Mouse (Mus musculus): ENCODE results near the gene Rbfox3. TPM values are rescaled to one million over a fixed set of nuclear protein-coding genes. Genes with fewer than 3 reads are reported as not detected.

Gene Rbfox3
- polyA plus RNA-seq, 1 experiment from 2014 or later: 0.82 TPM

DNA sequence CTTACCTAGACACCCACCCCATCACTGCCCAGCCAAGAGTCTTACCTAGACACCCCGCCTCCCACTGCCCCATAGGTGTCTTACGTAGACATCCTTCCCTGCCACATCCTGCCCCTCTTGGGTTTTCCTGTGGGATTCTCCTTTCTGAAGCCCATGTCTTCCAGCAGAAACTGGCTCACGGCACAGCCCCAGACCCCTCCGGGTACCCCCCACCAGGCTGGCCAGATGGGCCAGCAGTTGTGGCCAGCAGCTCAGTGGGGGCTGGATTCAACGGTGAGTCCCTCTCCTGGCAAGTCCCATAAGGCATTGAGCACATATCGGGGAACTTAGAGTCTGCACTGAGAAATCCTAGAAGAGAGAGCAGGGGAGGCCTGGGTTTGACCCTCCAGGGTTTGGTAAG lies 425.1 kb downstream of the Rbfox3 start:
- H3K4me1 ChIP-seq (replicated peaks; ENCODE audit: insufficient read depth, low read length): peaks cover 7% of the 10 kb centered on the region
- no peak overlapping the region for H3K4me3 ChIP-seq (replicated peaks; ENCODE audit: low read depth, low read length)
- H3K27ac ChIP-seq: no peak overlapping the region
- 0 out of 2 replicates have a peak, but pooled peaks cover 10% of the 10 kb centered on the region for H3K36me3 ChIP-seq (ENCODE audit: insufficient read depth, low read length)
- WGBS: 90% methylated on average over 6 of the region's 6 CpGs
- H3K4me2 ChIP-seq (ENCODE audit: low read length): no peak overlapping the region
- ATAC-seq (replicated peaks; ENCODE audit: low FRiP score, low read depth): no peak
- DNase-seq (ENCODE audit: low spot score): no peak
- H3K9me3 ChIP-seq (replicated peaks; ENCODE audit: low read length): no peaks in the 10 kb centered on the region
- TF ChIP-seq CTCF (IDR thresholded peaks at IDR 0.05; ENCODE audit: low read depth): no peak
- no peaks in the 10 kb centered on the region for H3K27me3 ChIP-seq (ENCODE audit: insufficient read depth, low read length)
- no peak overlapping the region for H3K9ac ChIP-seq (ENCODE audit: low read depth, low read length)

DNA sequence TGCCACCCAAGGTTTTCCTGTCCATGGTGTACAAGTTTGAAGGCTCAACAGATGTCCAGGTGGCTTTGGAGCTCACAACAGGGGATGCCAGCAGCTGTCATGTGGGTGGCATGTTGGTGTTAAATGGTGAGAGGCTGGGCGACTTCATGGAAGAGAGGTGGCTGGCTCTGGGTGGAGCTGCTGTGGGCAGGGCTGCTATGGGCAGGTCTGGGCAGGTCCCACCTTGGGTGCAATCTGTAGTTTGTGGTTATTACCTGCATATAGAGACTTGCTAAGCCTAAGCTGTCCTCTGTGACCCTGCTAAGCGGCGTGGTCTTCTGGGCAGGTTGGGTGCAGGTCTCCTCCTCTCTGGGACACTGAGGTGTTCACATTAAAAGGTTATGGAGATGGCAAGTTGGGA lies 425.6 kb downstream of the Rbfox3 start:
- DNase-seq (ENCODE audit: low spot score) (no peak), ATAC-seq (replicated peaks; ENCODE audit: low FRiP score, low read depth) (no peak)
- TF ChIP-seq CTCF (IDR thresholded peaks at IDR 0.05; ENCODE audit: low read depth): no peak
- H3K4me2 ChIP-seq (ENCODE audit: low read length): no peak overlapping the region
- no peaks in the 10 kb centered on the region for H3K9me3 ChIP-seq (replicated peaks; ENCODE audit: low read length)
- H3K4me1 ChIP-seq (replicated peaks; ENCODE audit: insufficient read depth, low read length): peaks cover 7% of the 10 kb centered on the region
- no peak overlapping the region for H3K9ac ChIP-seq (ENCODE audit: low read depth, low read length)
- H3K4me3 ChIP-seq (replicated peaks; ENCODE audit: low read depth, low read length): no peak overlapping the region
- no peaks in the 10 kb centered on the region for H3K27me3 ChIP-seq (ENCODE audit: insufficient read depth, low read length)
- H3K36me3 ChIP-seq (ENCODE audit: insufficient read depth, low read length): 0 out of 2 replicates have a peak, but pooled peaks cover 10% of the 10 kb centered on the region
- no peak overlapping the region for H3K27ac ChIP-seq
- 91% methylated on average over 3 of the region's 3 CpGs for WGBS

DNA sequence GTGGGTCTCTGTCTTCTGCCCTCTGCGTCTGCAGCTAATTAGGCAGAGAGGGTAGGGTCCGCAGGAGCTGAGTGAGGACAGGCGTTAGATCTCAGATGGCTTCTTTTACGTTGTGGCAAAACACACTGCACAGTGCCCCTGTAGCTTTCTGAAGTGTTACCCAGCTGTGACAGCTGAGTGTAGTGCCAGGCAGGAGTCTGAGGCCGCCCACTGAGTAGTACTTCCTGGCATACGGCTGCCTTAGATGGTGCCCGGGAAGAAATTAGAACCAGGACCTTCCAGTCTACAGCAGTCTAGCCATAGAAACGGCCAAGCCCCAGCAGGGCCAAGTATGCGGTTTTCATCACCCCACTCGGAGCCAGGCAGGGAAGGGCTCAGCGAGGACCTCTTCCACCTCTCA lies 426.1 kb downstream of the Rbfox3 start:
- Histone ChIP-seq H3K36me3 (ENCODE audit: insufficient read depth, low read length) (0 out of 2 replicates have a peak, but pooled peaks cover 10% of the 10 kb centered on the region), H3K27ac (no peak overlapping the region), H3K9ac (ENCODE audit: low read depth, low read length) (no peak overlapping the region), H3K4me1 (replicated peaks; ENCODE audit: insufficient read depth, low read length) (peaks cover 7% of the 10 kb centered on the region), H3K9me3 (replicated peaks; ENCODE audit: low read length) (no peaks in the 10 kb centered on the region), H3K4me2 (ENCODE audit: low read length) (no peak overlapping the region), H3K27me3 (ENCODE audit: insufficient read depth, low read length) (no peaks in the 10 kb centered on the region), H3K4me3 (replicated peaks; ENCODE audit: low read depth, low read length) (no peak overlapping the region)
- no peak for DNase-seq (ENCODE audit: low spot score)
- TF ChIP-seq CTCF (IDR thresholded peaks at IDR 0.05; ENCODE audit: low read depth): no peak
- WGBS: 82% methylated on average over 11 of the region's 11 CpGs
- no peak for ATAC-seq (replicated peaks; ENCODE audit: low FRiP score, low read depth)

DNA sequence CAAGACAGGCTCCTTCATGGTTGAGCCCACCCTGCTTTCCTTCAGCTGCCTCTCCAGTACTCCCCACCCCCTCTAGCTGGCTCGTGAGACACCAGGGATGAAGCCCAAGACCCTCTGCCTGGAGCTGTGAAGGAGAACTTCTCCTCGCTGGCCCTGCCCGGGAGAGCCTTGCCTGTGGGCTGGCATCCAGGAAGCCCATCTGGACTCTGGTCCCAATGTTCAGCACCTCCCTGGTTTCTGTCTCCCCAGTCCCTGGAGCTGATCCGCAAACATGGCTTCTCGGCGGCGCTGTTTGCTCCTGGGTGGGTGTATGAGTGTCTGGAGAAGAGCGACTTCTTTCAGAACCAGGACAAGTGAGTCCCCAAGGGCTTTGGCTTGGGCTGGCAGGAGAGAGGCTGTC lies 427.2 kb downstream of the Rbfox3 start:
- 86% methylated on average over 8 of the region's 8 CpGs for WGBS
- Histone ChIP-seq H3K9me3 (replicated peaks; ENCODE audit: low read length) (no peaks in the 10 kb centered on the region), H3K4me3 (replicated peaks; ENCODE audit: low read depth, low read length) (no peak overlapping the region), H3K4me1 (replicated peaks; ENCODE audit: insufficient read depth, low read length) (peaks cover 3% of the 10 kb centered on the region; the same call in 1 of the 2 replicates), H3K27ac (no peak overlapping the region), H3K4me2 (ENCODE audit: low read length) (no peak overlapping the region), H3K27me3 (ENCODE audit: insufficient read depth, low read length) (no peaks in the 10 kb centered on the region), H3K36me3 (ENCODE audit: insufficient read depth, low read length) (0 out of 2 replicates have a peak, but pooled peaks cover 10% of the 10 kb centered on the region), H3K9ac (ENCODE audit: low read depth, low read length) (no peak overlapping the region)
- ATAC-seq (replicated peaks; ENCODE audit: low FRiP score, low read depth) (no peak), DNase-seq (ENCODE audit: low spot score) (no peak)
- TF ChIP-seq CTCF (IDR thresholded peaks at IDR 0.05; ENCODE audit: low read depth): no peak

DNA sequence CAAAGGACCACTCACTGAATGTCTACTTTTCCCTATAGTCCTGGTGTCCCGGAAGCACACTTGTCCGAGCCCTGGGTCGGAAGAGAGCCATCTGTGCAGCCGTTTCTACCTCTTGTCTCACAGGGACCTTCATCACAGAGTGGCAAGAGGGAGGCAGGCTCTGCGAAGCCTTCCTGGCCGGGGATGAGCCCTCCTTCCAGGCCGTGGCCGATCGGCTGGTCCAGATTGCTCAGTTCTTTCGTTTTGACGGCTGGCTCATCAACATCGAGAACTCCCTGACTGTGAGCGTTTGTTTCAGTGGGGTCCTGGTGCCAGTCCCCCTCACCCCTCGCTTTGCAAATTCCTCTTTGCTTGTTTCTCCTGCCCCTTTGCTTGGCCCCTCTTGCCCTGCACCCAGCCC lies 429.6 kb downstream of the Rbfox3 start:
- Histone ChIP-seq H3K4me3 (replicated peaks; ENCODE audit: low read depth, low read length) (no peak overlapping the region), H3K9ac (ENCODE audit: low read depth, low read length) (no peak overlapping the region), H3K27me3 (ENCODE audit: insufficient read depth, low read length) (no peaks in the 10 kb centered on the region), H3K9me3 (replicated peaks; ENCODE audit: low read length) (no peaks in the 10 kb centered on the region), H3K4me1 (replicated peaks; ENCODE audit: insufficient read depth, low read length) (no peaks in the 10 kb centered on the region; the same call in 1 of the 2 replicates), H3K27ac (no peak overlapping the region), H3K4me2 (ENCODE audit: low read length) (no peak overlapping the region), H3K36me3 (ENCODE audit: insufficient read depth, low read length) (0 out of 2 replicates have a peak, but pooled peaks cover 9% of the 10 kb centered on the region)
- TF ChIP-seq CTCF (IDR thresholded peaks at IDR 0.05; ENCODE audit: low read depth): no peak
- ATAC-seq (replicated peaks; ENCODE audit: low FRiP score, low read depth): no peak
- DNase-seq (ENCODE audit: low spot score): no peak
- 82% methylated on average over 14 of the region's 14 CpGs for WGBS

DNA sequence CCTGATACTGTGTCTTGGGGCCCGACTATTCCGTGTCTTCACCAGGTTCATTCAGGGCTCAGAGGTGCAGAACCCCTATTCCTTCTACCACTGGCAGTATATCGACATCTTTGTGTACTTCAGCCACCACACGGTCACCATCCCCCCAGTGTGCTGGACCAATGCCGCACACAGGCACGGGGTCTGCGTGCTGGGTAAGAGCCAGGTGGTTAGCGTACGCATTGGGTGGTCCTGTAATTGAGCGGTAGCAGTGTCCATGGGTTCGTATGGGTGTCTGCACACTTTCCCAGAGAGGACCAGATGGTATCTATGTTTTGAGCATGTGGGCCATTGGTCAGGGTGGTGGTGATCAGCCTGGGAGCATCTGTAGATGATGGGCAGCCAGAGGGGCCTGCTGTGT lies 430.2 kb downstream of the Rbfox3 start:
- no peak for DNase-seq (ENCODE audit: low spot score)

DNA sequence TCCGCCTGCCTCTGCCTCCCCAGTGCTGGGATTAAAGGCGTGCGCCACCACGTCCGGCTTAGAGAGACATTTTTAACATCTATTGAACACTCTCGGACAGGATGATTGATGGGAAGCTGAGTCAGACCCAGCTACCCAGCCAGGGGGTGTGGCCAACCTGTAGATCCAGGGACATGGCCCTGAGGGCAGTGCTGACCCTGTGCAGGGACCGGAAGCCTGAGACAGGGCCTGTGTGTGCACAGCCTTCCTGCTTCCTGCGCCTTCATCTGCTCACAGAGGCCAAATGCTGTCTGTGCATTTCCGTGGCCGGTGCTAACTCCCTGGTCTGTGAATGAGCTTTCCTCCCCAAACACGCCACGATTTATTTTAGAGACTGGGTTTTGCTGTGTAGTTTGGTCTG lies 431.6 kb downstream of the Rbfox3 start:
- no peak overlapping the region for H3K4me2 ChIP-seq (ENCODE audit: low read length)
- no peak for TF ChIP-seq CTCF (IDR thresholded peaks at IDR 0.05; ENCODE audit: low read depth)
- WGBS: 74% methylated on average over 12 of the region's 12 CpGs
- H3K4me3 ChIP-seq (replicated peaks; ENCODE audit: low read depth, low read length): no peak overlapping the region
- no peak overlapping the region for H3K27ac ChIP-seq
- no peaks in the 10 kb centered on the region; the same call in 1 of the 2 replicates for H3K4me1 ChIP-seq (replicated peaks; ENCODE audit: insufficient read depth, low read length)
- H3K36me3 ChIP-seq (ENCODE audit: insufficient read depth, low read length): no peaks in the 10 kb centered on the region
- H3K9me3 ChIP-seq (replicated peaks; ENCODE audit: low read length): no peaks in the 10 kb centered on the region
- no peaks in the 10 kb centered on the region for H3K27me3 ChIP-seq (ENCODE audit: insufficient read depth, low read length)
- H3K9ac ChIP-seq (ENCODE audit: low read depth, low read length): no peak overlapping the region
- DNase-seq (ENCODE audit: low spot score): no peak
- no peak for ATAC-seq (replicated peaks; ENCODE audit: low FRiP score, low read depth)

More for the DNA sequence above, 430.2 kb downstream of the Rbfox3 start:
- H3K36me3 ChIP-seq (ENCODE audit: insufficient read depth, low read length): 0 out of 2 replicates have a peak, but pooled peaks cover 6% of the 10 kb centered on the region
- no peaks in the 10 kb centered on the region; the same call in 1 of the 2 replicates for H3K4me1 ChIP-seq (replicated peaks; ENCODE audit: insufficient read depth, low read length)
- 94% methylated on average over 11 of the region's 11 CpGs for WGBS
- H3K27me3 ChIP-seq (ENCODE audit: insufficient read depth, low read length): no peaks in the 10 kb centered on the region
- TF ChIP-seq CTCF (IDR thresholded peaks at IDR 0.05; ENCODE audit: low read depth): no peak
- H3K4me2 ChIP-seq (ENCODE audit: low read length): no peak overlapping the region
- no peak overlapping the region for H3K4me3 ChIP-seq (replicated peaks; ENCODE audit: low read depth, low read length)
- no peak overlapping the region for H3K9ac ChIP-seq (ENCODE audit: low read depth, low read length)
- ATAC-seq (replicated peaks; ENCODE audit: low FRiP score, low read depth): no peak
- no peaks in the 10 kb centered on the region for H3K9me3 ChIP-seq (replicated peaks; ENCODE audit: low read length)
- no peak overlapping the region for H3K27ac ChIP-seq

Data from kidney, postnatal 0 days (tissue).